Comparison of ENCODE assay signal across 21 mouse cellular contexts in genomic region chr12:27849099-27849498, GRCm38 (mm10).
DNase-seq lines count a peak whose midpoint lies in the region; ATAC-seq and TF ChIP-seq lines count a peak whose summit lies in the region.
"Had no signal": no experiment of that assay in that cellular context is flagged by ENCODE, and none has a peak within 500 bp of the region (broad histone marks: within the 10 kb centered on the region; RNA-seq: fewer than 3 reads in every experiment).

No protein-coding gene starts in this region.

- DNase-seq in adrenal gland, postnatal 25 days, result peak; percentile 2
- no peak for DNase-seq in adrenal gland, adult 2 months
- no peak for DNase-seq in embryonic facial prominence, embryonic 10.5 days (ENCODE audit: low spot score)
- peak; percentile 45 for DNase-seq in kidney, postnatal 0 days (ENCODE audit: low spot score)
- peak; percentile 25 to 34 for DNase-seq in kidney, postnatal 4 days
- DNase-seq in gastrocnemius, postnatal 36 days, result no peak
- no peak for DNase-seq in heart, adult 8-10 months (ENCODE audit: low spot score)
- DNase-seq: cerebellum, adult 18-20 months; layer of hippocampus, postnatal 36 days; right cerebral cortex, postnatal 25 days had no signal

- no peak overlapping the region for H3K4me2 ChIP-seq in kidney, postnatal 0 days (ENCODE audit: low read length)
- H3K4me2 ChIP-seq: heart, embryonic 15.5 days; hindbrain, embryonic 13.5 days; limb, embryonic 12.5 days; liver, embryonic 15.5 days; lung, embryonic 14.5 days; stomach, embryonic 15.5 days had no signal

- no peak for TF ChIP-seq CTCF in kidney, postnatal 0 days (IDR thresholded peaks at IDR 0.05; ENCODE audit: low read depth)

- H3K27me3 ChIP-seq in embryonic facial prominence, embryonic 10.5 days (replicated peaks; ENCODE audit: low read depth, poor library complexity, severe bottlenecking), result no peaks in the 10 kb centered on the region
- H3K27me3 ChIP-seq in kidney, postnatal 0 days (ENCODE audit: insufficient read depth, low read length), result no peaks in the 10 kb centered on the region
- H3K27me3 ChIP-seq: heart, embryonic 15.5 days; hindbrain, embryonic 13.5 days; limb, embryonic 12.5 days; liver, embryonic 15.5 days; stomach, embryonic 15.5 days had no signal

- H3K4me3 ChIP-seq in embryonic facial prominence, embryonic 10.5 days, result no peak overlapping the region
- no peak overlapping the region for H3K4me3 ChIP-seq in kidney, postnatal 0 days (replicated peaks; ENCODE audit: low read depth, low read length)
- H3K4me3 ChIP-seq: erythroblast, embryonic 14.5 days; gastrocnemius, adult 2 months; heart, embryonic 15.5 days; hindbrain, embryonic 13.5 days; limb, embryonic 12.5 days; liver, embryonic 15.5 days; stomach, embryonic 15.5 days had no signal

- H3K27ac ChIP-seq in embryonic facial prominence, embryonic 10.5 days (replicated peaks), result 0 out of 2 replicates have a peak overlapping the region, but pooled peaks have one; percentile 7
- no peak overlapping the region for H3K27ac ChIP-seq in kidney, postnatal 0 days
- H3K27ac ChIP-seq: gastrocnemius, adult 2 months; heart, embryonic 15.5 days; hindbrain, embryonic 13.5 days; limb, embryonic 12.5 days; liver, embryonic 15.5 days; stomach, embryonic 15.5 days had no signal

- H3K4me1 ChIP-seq in embryonic facial prominence, embryonic 10.5 days, result peaks cover 30% of the 10 kb centered on the region
- no peaks in the 10 kb centered on the region for H3K4me1 ChIP-seq in kidney, postnatal 0 days (replicated peaks; ENCODE audit: insufficient read depth, low read length)
- H3K4me1 ChIP-seq: heart, embryonic 15.5 days; limb, embryonic 12.5 days; liver, embryonic 15.5 days; stomach, embryonic 15.5 days had no signal

- ATAC-seq in kidney, postnatal 0 days (replicated peaks; ENCODE audit: low FRiP score, low read depth), result no peak; the same call in 1 of the 2 replicates
- ATAC-seq: forebrain, embryonic 16.5 days; midbrain, embryonic 16.5 days had no signal

- H3K9ac ChIP-seq in kidney, postnatal 0 days (ENCODE audit: low read depth, low read length), result no peak overlapping the region
- H3K9ac ChIP-seq: heart, embryonic 15.5 days; hindbrain, embryonic 13.5 days; limb, embryonic 12.5 days; liver, embryonic 15.5 days; lung, embryonic 14.5 days; stomach, embryonic 15.5 days had no signal

- H3K36me3 ChIP-seq in embryonic facial prominence, embryonic 10.5 days (replicated peaks), result no peaks in the 10 kb centered on the region
- no peaks in the 10 kb centered on the region for H3K36me3 ChIP-seq in kidney, postnatal 0 days (ENCODE audit: insufficient read depth, low read length)
- H3K36me3 ChIP-seq: G1E; heart, embryonic 15.5 days; hindbrain, embryonic 13.5 days; limb, embryonic 12.5 days; liver, embryonic 15.5 days; stomach, embryonic 15.5 days had no signal

- 69% methylated on average over 3 of the region's 3 CpGs for WGBS in embryonic facial prominence, embryonic 10.5 days
- WGBS in kidney, postnatal 0 days, result 42% methylated on average over 3 of the region's 3 CpGs

- H3K9me3 ChIP-seq in embryonic facial prominence, embryonic 10.5 days, result no peaks in the 10 kb centered on the region
- H3K9me3 ChIP-seq in kidney, postnatal 0 days (replicated peaks; ENCODE audit: low read length), result no peaks in the 10 kb centered on the region
- H3K9me3 ChIP-seq: heart, embryonic 15.5 days; hindbrain, embryonic 13.5 days; limb, embryonic 12.5 days; liver, embryonic 15.5 days; stomach, embryonic 15.5 days had no signal

- intact Hi-C loops in gastrocnemius, postnatal 36 days (cut with DNase I), result no loop called here

Comparison
In these comparisons a context has a peak if more than half of its experiments do, and no peak if none do; other contexts are left out.
1. DNase-seq: peak in adrenal gland, postnatal 25 days (single experiment), kidney, postnatal 0 days (single experiment) and kidney, postnatal 4 days (2 of 2); none in adrenal gland, adult 2 months (single experiment), embryonic facial prominence, embryonic 10.5 days (single experiment), gastrocnemius, postnatal 36 days (0 of 2) and heart, adult 8-10 months (single experiment).